Mouse (Mus musculus): ENCODE results near the gene Hic2. TPM values are rescaled to one million over a fixed set of nuclear protein-coding genes. Genes with fewer than 3 reads are reported as not detected.

Hic2 gene
- total RNA-seq, 2 experiments from 2014 or later: 11.5 to 13.1 TPM

GRCm38 (mm10) chr16:17271856-17272255 lies 38.5 kb downstream of the Hic2 start:
- DNase-seq: no peak
- intact Hi-C loops (cut with DNase I): loop anchor here (5.0 to 10.0 kb wide), 2 partner anchors 65 to 157 kb away; partner anchors contain the start of genes Ppil2 and Rimbp3

- no peak for DNase-seq
- intact Hi-C loops (cut with DNase I): loop anchor here (10.0 kb wide), 1 partner anchor 161 kb away; the partner anchor contains the start of gene Ppil2
Observed at GRCm38 (mm10) chr16:17275721-17276120, 42.3 kb downstream of the Hic2 start, which contains the start of gene Tmem191c. Gene Tmem191c (plus strand): TSS chr16:17276077.

GRCm38 (mm10) chr16:17276164-17277151 lies 43.1 kb downstream of the Hic2 start:
- DNase-seq: peak; percentile 90
- intact Hi-C loops (cut with DNase I): loop anchor here (10.0 kb wide), 1 partner anchor 162 kb away; the partner anchor contains the start of gene Ppil2

GRCm38 (mm10) chr16:17277342-17278211 lies 44.2 kb downstream of the Hic2 start:
- intact Hi-C loops (cut with DNase I): loop anchor here (10.0 kb wide), 1 partner anchor 163 kb away; the partner anchor contains the start of gene Ppil2

GRCm38 (mm10) chr16:17280471-17280870 lies 47.1 kb downstream of the Hic2 start:
- DNase-seq: no peak
- intact Hi-C loops (cut with DNase I): no loop called here

More at GRCm38 (mm10) chr16:17277342-17278211, 44.2 kb downstream of the Hic2 start:
- DNase-seq: peak; percentile 35

GRCm38 (mm10) chr16:17283151-17283550 lies 49.8 kb downstream of the Hic2 start:
- no peak for DNase-seq
- intact Hi-C loops (cut with DNase I): no loop called here

GRCm38 (mm10) chr16:17287103-17287502 lies 53.7 kb downstream of the Hic2 start:
- no peak for DNase-seq
- intact Hi-C loops (cut with DNase I): no loop called here

GRCm38 (mm10) chr16:17291016-17291415 lies 57.6 kb downstream of the Hic2 start:
- intact Hi-C loops (cut with DNase I): no loop called here
- DNase-seq: no peak

- intact Hi-C loops (cut with DNase I): no loop called here
Observed at GRCm38 (mm10) chr16:17292751-17293150, 59.4 kb downstream of the Hic2 start.

GRCm38 (mm10) chr16:17300818-17301217 lies 67.4 kb downstream of the Hic2 start:
- DNase-seq: no peak
- intact Hi-C loops (cut with DNase I): no loop called here

More at GRCm38 (mm10) chr16:17292751-17293150, 59.4 kb downstream of the Hic2 start:
- DNase-seq: peak; percentile 78

- no peak for DNase-seq
- intact Hi-C loops (cut with DNase I): no loop called here
Observed at GRCm38 (mm10) chr16:17303521-17304245, 70.3 kb downstream of the Hic2 start.

GRCm38 (mm10) chr16:17307461-17307860 lies 74.1 kb downstream of the Hic2 start:
- no peak for DNase-seq
- intact Hi-C loops (cut with DNase I): no loop called here

GRCm38 (mm10) chr16:17309036-17309435 lies 75.7 kb downstream of the Hic2 start:
- intact Hi-C loops (cut with DNase I): no loop called here
- no peak for DNase-seq

GRCm38 (mm10) chr16:17312531-17312930 lies 79.2 kb downstream of the Hic2 start:
- intact Hi-C loops (cut with DNase I): no loop called here
- no peak for DNase-seq

Other genes starting within 250 kb of the Hic2 start
- 100 to 1,000 TPM; 102 to 114 TPM for gene Ypel1, start 163.9 kb upstream of the Hic2 start, total RNA-seq (2021)
- 10 to 100 TPM; 88.3 to 91.9 TPM for gene Ppil2, start 122.3 kb upstream of the Hic2 start, total RNA-seq (2021)
- gene 2610318N02Rik, start 108.4 kb upstream of the Hic2 start, total RNA-seq (2021): 1 to 10 TPM; 4.8 to 6.1 TPM
- gene Sdf2l1, start 101.2 kb upstream of the Hic2 start, total RNA-seq (2021): 10 to 100 TPM; 10.8 to 12.6 TPM
- gene Ydjc, start 89.0 kb upstream of the Hic2 start, total RNA-seq (2021): 10 to 100 TPM; 71.3 to 74.5 TPM
- 1 to 10 TPM; 8.9 to 9.3 TPM for gene Ccdc116, start 86.3 kb upstream of the Hic2 start, total RNA-seq (2021)
- gene Ube2l3, start 30.9 kb upstream of the Hic2 start, total RNA-seq (2021): 100 to 1,000 TPM; 161 to 164 TPM
- 1 to 10 TPM; 2.8 to 3.2 TPM for gene Rimbp3, start 25.0 kb upstream of the Hic2 start, total RNA-seq (2021)
- 10 to 100 TPM; 78.9 to 82.4 TPM for gene Tmem191c, start 42.5 kb downstream of the Hic2 start, total RNA-seq (2021)
- gene Serpind1, start 97.8 kb downstream of the Hic2 start, total RNA-seq (2021): 1 to 10 TPM; 2.7 to 2.8 TPM
- 10 to 100 TPM; 33.7 to 35.0 TPM for gene Snap29, start 172.4 kb downstream of the Hic2 start, total RNA-seq (2021)
- gene Pi4ka, start 172.7 kb downstream of the Hic2 start, total RNA-seq (2021): 100 to 1,000 TPM; 150 to 152 TPM
- 10 to 100 TPM; 35.7 to 35.8 TPM for gene Crkl, start 218.4 kb downstream of the Hic2 start, total RNA-seq (2021)

Measured in left cerebral cortex, postnatal 4 days (tissue).